Mouse (Mus musculus): Measurements from ENCODE around the gene Ston2.

GRCm38 (mm10) chr12:91696231-91696630, 92.0 kb downstream of the Ston2 start:
- TF ChIP-seq CTCF (IDR thresholded peaks at IDR 0.05; ENCODE audit: control insufficient read depth, insufficient read depth, low read length) (no peak), POLR2A (IDR thresholded peaks at IDR 0.05; ENCODE audit: borderline replicate concordance, control insufficient read depth, low read depth, low read length) (no peak)

Data from bone marrow, adult 2 months (tissue).